Mouse (Mus musculus) ZHBTc4 (cell line): ENCODE measurements around the gene Tmcc3.

ENCODE experiments used
- DNase-seq: peaks from one replicate; pipeline ENCODE4 v3.0.0-alpha.2; 2011; ENCODE audit warnings: low read depth, low spot score

The Tmcc3 gene

GRCm38 (mm10) chr10:94549511-94550232, 237.9 kb downstream of the Tmcc3 start:
- DNase-seq: peak; percentile 23

- no peak for DNase-seq
These were observed 238.9 kb downstream of the Tmcc3 start for GRCm38 (mm10) chr10:94550649-94551048.

- DNase-seq: no peak
These were observed 239.3 kb downstream of the Tmcc3 start for GRCm38 (mm10) chr10:94551065-94551464.

- no peak for DNase-seq
These were observed 239.8 kb downstream of the Tmcc3 start for GRCm38 (mm10) chr10:94551511-94551910.

GRCm38 (mm10) chr10:94551924-94552523, 240.3 kb downstream of the Tmcc3 start:
- no peak for DNase-seq

- no peak for DNase-seq
These were observed 243.6 kb downstream of the Tmcc3 start for GRCm38 (mm10) chr10:94555394-94555793.

GRCm38 (mm10) chr10:94557428-94558149, 245.8 kb downstream of the Tmcc3 start:
- DNase-seq: no peak

GRCm38 (mm10) chr10:94558826-94559225, 247.1 kb downstream of the Tmcc3 start:
- no peak for DNase-seq

- peak; percentile 43 for DNase-seq
These were observed 249.6 kb downstream of the Tmcc3 start for GRCm38 (mm10) chr10:94561351-94561750.

GRCm38 (mm10) chr10:94562188-94562587, 250.4 kb downstream of the Tmcc3 start:
- DNase-seq: peak; percentile 33

GRCm38 (mm10) chr10:94562991-94563390, 251.2 kb downstream of the Tmcc3 start:
- DNase-seq: no peak

- no peak for DNase-seq
These were observed 253.9 kb downstream of the Tmcc3 start for GRCm38 (mm10) chr10:94565410-94566221.

- no peak for DNase-seq
These were observed 254.6 kb downstream of the Tmcc3 start for GRCm38 (mm10) chr10:94566222-94566868.

GRCm38 (mm10) chr10:94567251-94567650, 255.5 kb downstream of the Tmcc3 start:
- no peak for DNase-seq

- no peak for DNase-seq
These were observed 256.2 kb downstream of the Tmcc3 start for GRCm38 (mm10) chr10:94567915-94568314.

- DNase-seq: no peak
These were observed 257.1 kb downstream of the Tmcc3 start for GRCm38 (mm10) chr10:94568867-94569266.

GRCm38 (mm10) chr10:94569731-94570130, 258.0 kb downstream of the Tmcc3 start:
- DNase-seq: no peak

GRCm38 (mm10) chr10:94571927-94572620, 260.3 kb downstream of the Tmcc3 start:
- DNase-seq: peak; percentile 89

GRCm38 (mm10) chr10:94572772-94573171, 261.0 kb downstream of the Tmcc3 start:
- no peak for DNase-seq

GRCm38 (mm10) chr10:94574451-94575333, 262.9 kb downstream of the Tmcc3 start:
- DNase-seq: no peak
